Mouse (Mus musculus): Measurements from ENCODE around the gene Fxyd6.
A peak's percentile ranks its signal among the peaks of the same experiment; 100 is the strongest.

Gene Fxyd6

DNA sequence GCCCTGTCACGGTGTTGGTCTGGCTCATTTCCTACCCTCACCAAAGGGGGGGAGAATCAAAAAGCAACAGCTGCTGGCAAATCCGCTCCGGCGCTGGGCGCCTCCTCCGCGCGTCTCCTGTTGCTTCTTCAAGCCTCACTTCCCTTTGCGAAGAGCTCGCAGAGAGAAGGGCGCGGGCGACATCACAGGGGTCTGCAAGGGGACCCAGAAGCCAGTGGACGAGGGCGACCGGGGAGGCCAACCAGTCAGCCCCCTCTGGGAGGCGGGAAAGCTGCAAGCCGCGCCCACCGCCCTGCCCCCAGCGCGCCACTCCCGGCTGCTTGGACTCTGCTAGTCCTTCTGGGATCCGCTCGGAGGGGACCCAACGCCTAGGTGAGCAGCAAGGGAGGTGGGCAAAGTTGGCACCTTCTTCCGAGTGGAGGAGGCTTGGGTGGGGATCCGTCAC is at the start of gene Fxyd6:
Gene Fxyd6, plus strand, starts transcription at position 69 of the 445 bp plus-strand sequence.
- DNase-seq (ENCODE audit: low spot score in 2 of 2), result no peak

DNA sequence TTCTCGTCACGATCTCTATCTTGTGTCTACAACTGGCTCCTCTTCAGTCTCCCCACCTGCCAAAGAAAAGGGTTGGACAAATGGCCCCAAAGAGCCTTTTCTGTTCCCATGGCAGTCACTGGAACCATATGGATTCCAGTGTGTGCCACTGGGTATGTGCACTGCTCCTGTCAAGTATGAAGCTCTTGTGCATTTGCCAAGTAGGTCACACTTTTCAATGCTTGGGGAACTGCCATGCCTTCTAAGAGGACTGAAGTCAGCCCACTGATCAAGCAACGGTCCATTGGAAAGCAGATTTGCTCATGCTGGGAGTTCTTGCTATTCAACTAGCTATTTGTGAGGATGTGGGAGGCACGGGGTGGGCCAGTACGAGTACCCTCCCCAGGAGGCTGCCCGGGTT is 48.5 kb upstream of the Fxyd6 start:
- DNase-seq (ENCODE audit: low spot score in 2 of 2), result no peak

DNA sequence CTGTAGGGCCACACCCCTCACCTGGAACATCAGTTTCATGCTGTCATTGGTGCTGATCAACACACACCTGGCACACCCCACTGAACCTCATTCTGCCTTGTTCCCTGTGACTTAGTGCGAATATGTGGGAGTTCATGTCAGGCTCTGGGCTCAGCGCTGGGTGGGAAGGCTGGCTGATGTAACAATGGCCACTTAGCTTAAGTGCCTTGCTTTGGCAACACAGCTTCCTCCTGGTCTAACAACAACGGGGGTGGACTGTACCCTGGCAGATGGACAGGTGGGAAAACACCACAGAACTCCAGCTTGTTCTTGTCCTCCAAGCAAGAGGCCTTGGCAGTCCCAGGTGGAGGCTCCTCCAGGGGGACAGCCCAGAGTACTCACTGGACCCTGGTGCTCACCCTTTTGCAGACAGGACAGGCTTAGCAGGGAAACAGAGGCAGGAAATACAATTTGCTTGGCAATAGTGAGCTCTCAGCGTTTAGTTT is 48.0 kb upstream of the Fxyd6 start:
- no peak for DNase-seq (ENCODE audit: low spot score in 2 of 2)

DNA sequence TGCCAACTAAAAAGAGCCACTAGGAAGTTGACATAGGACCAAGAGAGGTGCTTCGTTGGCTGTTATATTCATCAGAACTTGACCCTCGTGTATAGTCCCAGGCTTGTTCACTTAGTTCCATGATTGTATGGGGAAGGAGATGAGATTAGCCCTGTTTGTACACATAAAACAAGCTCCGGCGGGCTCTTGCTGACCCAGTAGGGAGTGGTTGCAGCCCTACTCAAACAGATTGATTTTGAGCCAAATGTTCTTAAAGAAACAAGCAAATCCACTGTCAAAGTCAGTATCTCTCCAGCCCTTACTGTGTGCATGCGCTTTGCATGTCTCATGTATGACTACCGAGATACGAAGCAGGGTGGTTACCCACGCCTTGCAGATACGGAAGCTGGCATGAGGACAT is 43.6 kb upstream of the Fxyd6 start:
- no peak for DNase-seq (ENCODE audit: low spot score in 2 of 2)

DNA sequence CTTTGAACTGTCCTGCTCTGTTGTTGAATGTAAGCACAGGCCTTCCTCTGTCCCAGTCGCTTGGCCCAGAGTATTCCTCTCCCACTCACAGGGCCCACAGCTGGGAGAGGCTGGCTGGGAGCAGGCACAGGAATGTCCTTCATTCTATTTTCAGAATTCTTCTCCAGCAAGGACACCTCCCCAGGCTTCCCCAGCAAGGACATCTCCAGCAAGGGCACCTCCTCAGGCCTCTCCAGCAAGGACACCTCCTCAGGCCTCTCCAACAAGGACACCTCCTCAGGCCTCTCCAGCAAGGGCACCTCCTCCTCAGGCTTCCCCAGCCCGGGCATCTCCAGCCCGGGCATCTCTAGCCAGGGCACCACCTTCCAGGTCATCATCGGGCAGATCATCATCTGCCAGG is 41.7 kb upstream of the Fxyd6 start:
- DNase-seq (ENCODE audit: low spot score in 2 of 2), result no peak

DNA sequence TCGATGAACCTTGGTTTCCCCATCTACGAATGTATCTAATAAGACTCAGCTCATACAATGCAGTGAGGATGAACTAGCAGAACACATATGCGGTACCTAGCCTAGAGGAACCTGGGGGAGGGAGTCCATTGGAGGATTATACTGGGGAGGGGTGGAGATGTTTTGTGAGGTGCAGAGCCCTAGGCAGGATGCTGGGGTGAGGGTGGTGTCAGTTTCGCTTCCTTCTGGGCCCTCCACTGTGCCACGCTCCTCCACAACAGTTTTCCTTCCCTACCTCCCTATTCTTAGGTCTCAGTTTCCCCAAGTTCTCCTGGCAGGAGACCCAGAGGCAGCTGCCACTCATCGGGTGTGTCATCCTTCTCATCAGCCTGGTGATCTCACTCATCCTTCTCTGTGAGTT is 40.4 kb upstream of the Fxyd6 start:
- no peak for DNase-seq (ENCODE audit: low spot score in 2 of 2)

DNA sequence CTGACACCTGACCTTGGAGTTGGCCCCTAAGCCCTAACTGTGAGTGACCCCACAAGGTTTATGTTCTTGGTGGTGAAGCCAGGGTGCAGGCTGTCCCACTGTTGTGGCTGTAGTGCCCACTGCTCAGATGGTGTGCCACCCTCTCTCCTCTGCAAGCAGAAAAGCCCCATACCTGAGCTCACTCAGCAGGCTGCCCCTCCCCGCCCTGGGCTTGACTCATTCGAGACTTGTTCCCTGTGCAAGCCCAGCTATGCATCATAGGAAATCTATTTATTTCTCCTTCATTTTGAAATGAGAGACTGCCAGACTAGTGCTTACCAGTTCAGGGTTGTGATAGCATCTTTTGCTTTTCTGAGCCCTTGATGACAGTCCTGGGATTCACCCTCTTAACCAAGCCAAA is 32.6 kb upstream of the Fxyd6 start:
- no peak for DNase-seq (ENCODE audit: low spot score in 2 of 2)

DNA sequence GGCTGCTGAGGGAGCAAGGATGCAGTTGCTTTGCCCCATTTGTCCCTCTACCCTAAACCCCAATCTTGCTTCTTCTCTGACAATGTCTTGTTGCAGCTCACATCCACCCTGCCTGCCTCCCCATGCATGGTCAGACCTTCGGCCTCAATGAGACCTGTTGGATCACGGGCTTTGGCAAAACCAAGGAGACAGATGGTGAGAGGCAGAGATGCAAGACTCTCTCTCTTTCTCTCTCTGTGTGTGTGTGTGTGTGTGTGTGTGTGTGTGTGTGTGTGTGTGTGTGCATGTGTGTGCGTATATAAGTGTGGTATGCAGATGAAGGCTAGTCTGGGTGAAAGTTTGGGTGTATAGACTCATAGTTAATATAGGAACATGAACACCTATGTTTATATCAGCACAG is 26.9 kb upstream of the Fxyd6 start:
- no peak for DNase-seq (ENCODE audit: low spot score in 2 of 2)

DNA sequence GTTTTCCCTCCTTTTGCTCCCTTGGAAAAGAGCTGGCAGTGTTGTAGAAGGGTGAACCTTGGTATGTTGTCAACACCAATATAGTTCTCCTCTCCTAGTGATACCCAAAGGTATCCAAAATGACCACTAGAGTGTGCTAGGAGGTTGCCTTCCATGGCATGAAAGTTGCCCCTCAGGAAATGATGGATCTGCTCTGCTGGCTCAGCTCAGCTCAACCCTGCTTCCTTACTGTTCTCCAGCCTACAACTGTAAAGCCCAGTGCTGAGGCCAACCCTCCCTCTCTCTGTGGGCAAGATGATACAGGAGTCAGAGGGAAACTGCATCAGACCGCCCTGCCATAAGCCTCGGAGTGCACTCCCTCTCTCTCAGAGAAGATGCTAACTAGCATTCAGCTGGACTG is 24.5 kb upstream of the Fxyd6 start:
- peak in 1 of 2 experiments; percentile 23 for DNase-seq (ENCODE audit: low spot score in 2 of 2)

DNA sequence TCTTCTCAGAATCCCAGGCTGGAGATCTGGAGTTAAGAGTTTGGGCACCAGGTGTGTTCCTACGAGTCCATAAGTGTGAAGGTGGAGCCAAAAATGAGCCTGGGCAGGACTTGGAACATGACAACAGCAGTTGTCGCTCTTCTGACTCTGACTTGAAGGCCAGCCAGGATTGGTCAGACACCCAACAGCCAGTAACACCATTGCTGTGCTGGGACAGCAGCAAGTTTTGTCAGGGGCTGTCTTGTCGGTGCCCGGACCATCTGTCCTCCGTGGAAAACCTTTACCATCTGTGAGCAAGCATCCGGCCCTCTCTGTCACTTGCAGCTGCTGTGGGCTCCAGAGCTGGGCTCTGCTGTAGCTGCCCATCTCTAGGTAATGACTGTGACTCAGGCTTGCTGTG is 23.7 kb upstream of the Fxyd6 start:
- peak in 1 of 2 experiments; percentile 23 for DNase-seq (ENCODE audit: low spot score in 2 of 2)

DNA sequence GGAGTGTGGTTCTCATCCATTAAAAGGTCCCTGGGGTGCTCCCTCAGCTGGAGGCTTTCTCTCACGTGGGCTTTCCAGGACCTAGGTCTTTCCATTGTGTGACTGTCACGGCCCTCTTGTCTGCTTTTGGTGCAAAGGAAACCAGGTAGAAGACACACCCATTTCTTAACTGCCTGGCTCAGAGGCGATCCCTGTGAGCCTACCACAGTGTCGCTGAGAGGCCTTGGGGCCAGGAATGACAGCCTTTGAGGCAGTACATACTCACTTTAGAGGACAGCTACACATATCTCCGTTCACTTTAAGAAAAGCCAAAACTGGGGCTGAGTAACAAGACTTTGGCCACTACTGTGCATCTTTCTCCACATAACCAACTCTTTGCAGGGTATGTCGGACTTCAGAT is 21.4 kb upstream of the Fxyd6 start:
- no peak for DNase-seq (ENCODE audit: low spot score in 2 of 2)

DNA sequence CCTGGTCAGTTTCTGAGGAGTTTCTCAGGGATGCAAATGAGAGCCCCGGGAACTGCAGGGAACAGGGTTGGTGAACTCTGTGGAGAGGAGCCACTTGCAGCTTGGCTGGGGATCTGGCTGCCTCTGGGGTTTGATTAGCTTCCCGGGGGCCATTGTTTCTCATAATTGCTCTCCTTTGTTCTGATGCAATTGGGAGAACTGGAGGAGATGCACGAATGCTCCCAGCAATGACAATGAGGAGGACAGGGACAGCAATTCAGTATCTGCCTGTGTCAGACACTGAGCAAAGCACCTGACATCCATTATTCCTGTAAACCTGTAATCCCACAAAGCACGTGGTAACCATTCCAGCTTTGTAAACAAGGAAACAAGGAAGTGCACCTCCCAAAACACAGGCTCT is 20.8 kb upstream of the Fxyd6 start:
- DNase-seq (ENCODE audit: low spot score in 2 of 2), result no peak

DNA sequence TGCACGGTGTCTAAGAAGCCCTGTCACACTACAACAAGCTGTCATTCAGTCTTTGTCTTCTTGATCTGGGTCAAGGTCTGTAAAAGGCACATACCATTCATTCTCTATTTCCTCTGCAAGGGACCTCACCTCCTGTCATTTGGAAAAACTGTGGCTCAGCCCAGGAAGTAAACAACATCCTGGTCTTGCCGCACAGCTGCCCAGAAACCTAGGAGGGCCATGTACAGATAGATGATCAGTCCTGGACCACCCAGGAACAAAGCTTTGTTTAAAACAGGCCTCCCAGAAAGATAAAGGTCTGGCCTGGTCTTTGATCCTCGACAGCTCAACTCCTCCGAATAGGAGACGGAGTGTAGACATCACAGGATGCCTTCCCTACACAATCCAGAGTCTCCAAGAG is 20.1 kb upstream of the Fxyd6 start:
- no peak for DNase-seq (ENCODE audit: low spot score in 2 of 2)

DNA sequence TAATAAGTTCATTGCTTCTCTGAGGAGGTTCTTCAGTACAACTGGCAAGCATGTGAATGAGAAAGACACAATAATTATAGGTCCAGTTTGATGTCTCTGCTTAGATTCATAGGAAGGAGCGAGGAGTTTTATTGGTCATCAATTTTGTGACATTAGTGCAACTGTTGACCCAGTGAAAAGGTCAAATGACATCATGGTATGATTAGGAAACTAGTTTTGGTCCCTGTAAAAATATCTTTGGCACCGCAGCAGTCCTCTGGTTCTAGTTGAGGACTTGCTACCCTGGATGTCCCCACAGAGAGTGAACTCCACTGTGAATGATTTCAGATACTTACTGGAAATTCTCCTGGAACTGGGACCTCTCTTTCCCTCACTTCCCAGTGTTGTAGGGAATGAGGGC is 14.8 kb upstream of the Fxyd6 start:
- DNase-seq (ENCODE audit: low spot score in 2 of 2), result no peak

DNA sequence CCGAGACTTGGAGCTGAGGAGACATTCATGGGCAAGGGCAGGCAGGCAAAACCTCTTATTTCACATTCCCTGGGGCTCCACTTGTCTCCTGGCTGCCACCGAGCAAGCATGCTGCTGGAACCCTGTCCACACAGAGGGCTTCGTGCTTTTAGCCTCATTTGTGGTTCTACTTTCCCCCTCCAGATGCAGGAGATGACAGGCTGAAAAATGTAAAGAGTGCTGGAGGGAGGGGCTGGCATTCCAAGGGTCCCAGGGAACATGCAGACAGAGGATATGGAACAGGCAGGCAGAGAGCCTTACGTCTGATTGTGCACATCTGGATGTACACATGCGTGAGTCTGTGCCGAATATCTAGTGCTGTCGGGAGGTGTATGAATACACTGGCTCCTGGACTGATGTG is 11.6 kb upstream of the Fxyd6 start:
- no peak for DNase-seq (ENCODE audit: low spot score in 2 of 2)

DNA sequence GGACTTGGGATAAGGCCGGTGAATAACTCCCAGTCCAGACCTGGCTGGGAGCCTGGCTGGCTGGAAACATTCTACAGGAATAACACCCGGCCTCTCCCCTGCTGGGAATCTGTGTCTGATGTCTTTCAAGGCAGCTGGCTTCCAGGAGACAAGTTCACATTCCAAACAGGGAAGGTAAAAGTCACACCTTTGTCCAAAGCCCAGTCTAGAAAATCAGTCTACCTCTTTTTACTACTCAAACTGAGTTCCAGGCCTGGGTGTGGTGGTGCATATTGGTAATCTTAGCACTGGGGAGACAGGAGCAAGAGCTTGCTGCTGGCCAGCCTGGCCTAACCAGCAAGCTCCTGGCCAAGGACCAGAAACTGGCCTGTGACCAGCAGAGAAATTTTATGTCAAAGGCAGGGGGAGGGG is 7.9 kb upstream of the Fxyd6 start:
- no peak for DNase-seq (ENCODE audit: low spot score in 2 of 2)

DNA sequence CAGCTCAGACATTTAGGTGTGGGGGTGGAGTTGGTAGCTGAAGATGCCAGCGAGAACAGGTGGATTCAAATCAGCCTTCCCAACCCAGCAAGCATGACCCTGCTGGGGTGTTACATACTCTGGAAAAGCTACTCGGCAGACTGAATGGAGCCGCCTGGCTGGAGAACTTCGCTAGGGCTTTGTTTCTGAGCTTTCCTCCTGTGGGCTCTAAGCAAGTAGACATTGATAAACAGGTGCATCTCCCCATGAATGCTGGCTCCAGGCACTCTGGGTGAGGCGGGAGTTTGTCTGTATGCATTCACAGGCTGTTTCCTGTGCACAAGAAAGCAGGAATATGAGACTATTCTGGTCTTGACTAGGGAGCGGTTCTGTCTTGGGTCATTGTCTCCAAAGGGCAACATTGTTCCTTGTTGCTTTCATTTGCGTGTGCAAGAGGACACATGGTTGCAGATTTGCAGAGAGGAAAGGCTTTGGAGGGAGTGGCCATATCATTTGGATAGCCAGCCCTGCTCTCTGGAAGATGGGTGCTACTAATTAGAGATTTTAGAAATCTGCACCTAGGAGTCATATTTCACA is 6.3 kb upstream of the Fxyd6 start:
- no peak for DNase-seq (ENCODE audit: low spot score in 2 of 2)

DNA sequence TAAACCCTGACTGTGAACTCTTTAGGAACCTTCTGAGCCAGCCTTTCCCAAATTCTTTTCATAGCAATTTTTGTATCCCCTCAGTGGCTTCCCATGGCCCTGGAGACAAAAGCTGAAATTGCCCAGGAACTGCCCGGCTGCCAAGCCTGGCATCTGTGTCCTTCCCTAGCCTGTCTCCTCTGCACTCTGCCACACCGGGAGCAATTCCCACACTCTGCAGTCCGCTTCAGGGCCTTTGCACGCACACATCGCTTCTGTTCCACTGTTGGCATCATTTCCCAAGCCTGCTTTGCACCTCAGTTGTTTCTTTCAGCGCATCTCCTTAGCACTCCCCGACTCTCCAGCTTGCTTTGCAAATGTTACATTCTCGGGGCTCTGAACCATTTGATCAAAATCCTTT is 2.3 kb upstream of the Fxyd6 start:
- no peak for DNase-seq (ENCODE audit: low spot score in 2 of 2)

DNA sequence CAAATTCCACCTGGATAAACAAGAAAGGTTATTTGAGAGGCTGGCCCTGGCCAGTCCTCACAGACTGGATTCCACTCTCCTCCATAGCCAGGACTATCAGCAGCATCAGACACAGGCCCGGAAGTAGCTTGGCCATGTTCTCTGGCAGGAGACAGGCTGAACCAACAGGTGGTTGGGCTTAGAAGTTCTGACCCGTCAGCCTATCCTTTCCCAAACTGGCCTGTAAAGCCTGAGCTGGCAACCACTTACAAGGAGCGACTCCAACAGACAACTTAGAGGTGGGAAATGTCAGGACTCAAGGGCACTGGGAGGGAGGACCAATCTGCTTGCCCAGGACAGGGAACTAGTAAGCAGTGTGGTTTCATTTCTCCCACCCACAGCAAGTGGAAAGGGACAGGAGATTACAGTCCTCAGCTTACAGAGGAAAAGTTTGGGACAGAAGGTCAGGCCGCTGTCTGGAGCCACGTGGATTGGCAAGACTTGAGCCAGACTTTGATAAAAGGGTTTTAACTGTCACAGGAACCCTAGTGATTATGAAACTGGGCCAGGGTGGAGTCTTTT is 1.6 kb upstream of the Fxyd6 start:
- no peak for DNase-seq (ENCODE audit: low spot score in 2 of 2)

DNA sequence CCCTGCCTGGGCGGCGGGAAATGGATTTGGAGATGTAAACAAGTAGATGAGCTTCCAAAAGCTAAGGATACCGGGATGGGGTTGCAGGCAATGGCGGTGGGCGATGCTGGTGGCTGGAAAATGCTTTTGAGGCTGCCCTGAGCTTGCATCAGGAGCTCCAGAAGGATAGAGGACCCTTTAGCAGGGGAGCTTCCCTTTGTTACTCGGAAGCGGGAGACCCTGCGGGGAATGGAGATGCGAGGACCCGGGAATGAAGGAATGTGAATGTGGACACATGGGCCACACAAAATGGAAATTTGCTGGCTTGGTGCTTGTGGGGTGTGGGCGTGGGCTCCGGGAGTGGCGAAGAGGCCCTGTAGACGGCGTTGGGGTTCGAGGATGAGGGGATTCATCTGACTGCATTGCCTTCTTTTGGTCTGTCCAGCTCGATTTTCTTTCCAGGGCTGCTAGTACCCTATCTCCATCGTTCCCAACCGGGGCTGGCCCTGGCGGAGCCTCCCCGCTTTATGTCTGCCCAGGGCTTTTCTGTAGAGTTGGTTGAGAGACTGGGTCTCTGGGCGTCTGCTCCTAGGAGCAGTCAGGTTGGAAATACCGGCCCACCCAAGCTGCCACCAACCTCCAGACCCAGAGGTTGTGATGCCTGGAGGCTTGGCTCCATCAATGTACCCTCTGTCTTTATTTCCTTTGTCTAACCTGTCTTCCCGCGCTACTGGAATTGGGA is 791 bp downstream of the Fxyd6 start:
- no peak for DNase-seq (ENCODE audit: low spot score in 2 of 2)

DNA sequence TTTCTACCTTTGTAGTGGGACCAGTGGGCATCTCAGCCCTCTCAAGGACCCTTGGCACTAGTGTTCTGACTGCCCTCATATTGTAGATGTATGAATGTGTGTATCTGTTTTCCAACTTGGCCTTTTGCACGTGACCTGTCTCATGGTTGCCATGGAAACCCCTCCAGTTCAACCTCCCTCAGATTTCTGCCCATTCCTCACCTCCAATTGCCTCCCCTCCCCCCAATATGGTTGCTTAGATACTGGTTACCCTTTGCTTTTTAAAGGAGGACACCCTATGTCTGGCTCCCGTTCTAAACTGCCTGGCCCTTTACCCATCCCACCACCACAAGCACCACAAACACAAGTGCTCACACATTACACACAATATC is 1.3 kb downstream of the Fxyd6 start:
- DNase-seq (ENCODE audit: low spot score in 2 of 2), result no peak

DNA sequence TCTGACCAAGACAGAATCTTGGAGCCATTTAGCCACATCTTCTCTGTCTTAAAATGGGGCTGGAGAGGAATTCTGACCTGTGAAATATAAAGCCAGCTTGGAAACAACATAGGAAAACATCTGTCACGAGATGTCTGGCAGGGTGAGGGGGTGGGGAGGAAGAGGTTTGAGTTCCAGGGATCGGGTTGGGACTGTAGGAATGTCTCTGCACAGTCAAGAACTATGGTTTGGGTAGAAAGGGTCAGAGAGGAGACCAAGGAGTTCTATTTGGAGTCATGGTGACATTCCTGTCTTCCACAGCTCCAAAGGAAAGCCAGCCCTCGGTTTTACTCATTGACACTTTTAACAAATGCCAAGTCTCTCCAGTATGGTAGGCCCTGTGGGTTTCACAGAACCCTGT is 3.9 kb downstream of the Fxyd6 start:
- no peak for DNase-seq (ENCODE audit: low spot score in 2 of 2)

DNA sequence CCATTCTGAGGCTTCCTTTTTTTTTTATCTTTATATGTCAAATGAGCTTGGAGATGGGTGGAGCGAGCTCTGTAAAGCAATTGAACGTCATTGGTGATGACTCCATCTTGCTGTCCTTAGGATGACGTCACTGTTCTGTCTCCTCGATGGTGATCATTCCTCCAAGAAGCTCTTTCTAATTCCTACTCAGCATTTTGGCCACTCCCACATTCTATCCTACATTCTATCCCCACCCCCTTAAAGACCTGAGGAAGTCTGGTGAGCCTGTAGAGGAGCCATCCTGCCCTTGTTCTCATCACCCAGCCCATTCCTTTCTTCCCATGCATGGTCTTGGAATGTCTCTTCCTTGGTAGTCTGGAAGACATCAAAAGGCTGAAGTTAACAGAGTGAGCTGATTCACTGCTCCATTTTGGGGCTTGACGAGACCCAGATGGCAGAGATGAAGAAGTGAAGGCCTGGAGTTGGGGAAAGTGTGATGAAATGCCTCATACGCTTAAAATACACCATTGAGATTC is 5.1 kb downstream of the Fxyd6 start:
- no peak for DNase-seq (ENCODE audit: low spot score in 2 of 2)
